Mouse (Mus musculus) CD4-positive, CD25-positive, alpha-beta regulatory T cell (primary cell): ENCODE results near the gene Prox1. TPM values are rescaled to one million over a fixed set of nuclear protein-coding genes. Genes with fewer than 3 reads are reported as not detected.

Experiments used
- polyA plus RNA-seq: library from polyadenylated mRNA; unstranded; fragments of 100-300 nt; shearing (Covaris generic); gene quantifications from one replicate; pipeline ENCODE4 v1.2.1, GENCODE M21; 2017

Gene Prox1
- polyA plus RNA-seq = 0.16 TPM

DNA sequence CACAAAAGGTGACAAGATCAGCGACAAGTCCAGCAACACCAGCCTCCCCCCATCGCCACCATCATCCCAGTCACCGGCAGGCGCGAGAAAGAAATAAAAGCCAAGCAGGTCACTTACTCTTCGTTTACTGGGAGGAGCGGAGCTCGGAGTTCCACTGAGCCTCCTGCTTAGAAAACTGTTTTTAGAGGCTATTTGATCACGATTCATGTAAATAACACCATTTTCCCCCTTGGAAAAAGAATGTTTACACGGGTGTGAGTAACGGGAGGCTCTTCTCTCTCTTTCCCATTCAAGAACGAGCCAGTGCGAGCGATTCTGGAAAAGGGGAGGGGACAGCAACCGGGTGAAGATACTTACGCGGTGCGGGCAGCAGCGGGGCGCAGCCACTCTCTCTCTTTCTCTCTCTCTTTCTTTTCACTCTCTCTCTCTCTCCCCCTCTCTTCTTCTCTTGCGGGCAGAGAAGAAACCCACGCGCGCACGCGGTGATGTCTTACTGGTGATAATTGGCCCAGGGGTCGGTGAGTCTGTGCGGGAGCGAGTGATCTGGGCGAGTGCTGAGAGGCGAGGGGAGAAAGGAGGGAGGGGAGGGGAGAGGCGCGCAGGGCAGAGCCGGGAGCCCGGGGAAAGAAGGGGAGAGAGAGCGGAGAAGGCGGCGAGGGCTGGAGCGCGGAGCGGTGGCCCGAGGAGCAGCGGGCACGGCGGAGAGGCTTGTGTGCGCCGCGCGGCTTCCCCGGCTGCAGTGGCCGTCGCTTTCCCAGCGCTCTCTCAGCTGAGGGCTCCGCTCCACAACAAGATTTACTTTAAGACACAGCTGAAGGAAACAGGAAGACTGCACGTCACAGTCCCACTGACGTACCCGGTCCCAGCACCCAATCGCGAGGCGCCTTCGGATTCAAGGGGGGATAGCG lies at the start of gene Prox1:
Prox1 (minus strand) TSS at position 804 of the 908 bp plus-strand sequence.

Other genes with a start within 250 kb of the Prox1 start
- gene Smyd2, start 248.4 kb downstream of the Prox1 start, polyA plus RNA-seq = 35.7 TPM